Mouse (Mus musculus) midbrain, embryonic 15.5 days (tissue): ENCODE measurements at regions not wholly inside any gene's neighbourhood (a gene's known extent, or its start where the extent isn't known, plus 50 kb on each side); places are given as distances from the start of the nearest gene placed in this dataset.

Source experiments
- ATAC-seq: fragments of 200-750 bp; cut with Nextera tagmentation; replicated peaks from 2 replicates; pipeline ENCODE4 v1.8.0; 2017; ENCODE audit warnings: moderate TSS enrichment
- H3K27ac ChIP-seq: fragments of 300-500 bp; sonication (generic); 2 replicates; pipeline ENCODE4 v1.5.1; 2015; ENCODE audit warnings: mild to moderate bottlenecking, inconsistent platforms
- H3K27me3 ChIP-seq: fragments of 300-500 bp; sonication (generic); replicated peaks from 2 replicates; pipeline ENCODE4 v1.6.1; 2015; ENCODE audit warnings: inconsistent platforms
- H3K36me3 ChIP-seq: fragments of 300-500 bp; sonication (generic); replicated peaks from 2 replicates; pipeline ENCODE4 v1.6.1; 2015; ENCODE audit warnings: inconsistent platforms
- H3K4me1 ChIP-seq: fragments of 300-500 bp; sonication (generic); 2 replicates; pipeline ENCODE4 v1.6.1; 2015; ENCODE audit warnings: inconsistent platforms
- H3K4me2 ChIP-seq: fragments of 300-500 bp; sonication (generic); 2 replicates; pipeline ENCODE4 v1.6.1; 2015; ENCODE audit warnings: inconsistent platforms, mild to moderate bottlenecking, moderate library complexity
- H3K4me3 ChIP-seq: fragments of 300-500 bp; sonication (generic); 2 replicates; pipeline ENCODE4 v1.5.1; 2015; ENCODE audit warnings: mild to moderate bottlenecking, inconsistent platforms
- H3K9ac ChIP-seq: fragments of 300-500 bp; sonication (generic); 2 replicates; pipeline ENCODE4 v1.6.1; 2015; ENCODE audit warnings: mild to moderate bottlenecking, inconsistent platforms
- H3K9me3 ChIP-seq: fragments of 300-500 bp; sonication (generic); 2 replicates; pipeline ENCODE4 v1.6.1; 2016; ENCODE audit warnings: inconsistent platforms
- WGBS: fragments of 180-500 bp; shearing (Covaris S2); methylation state at CpG from one replicate; pipeline ENCODE4 v1.1.7; 2015; ENCODE audit warnings: mixed read lengths; 5-methylcytosine and 5-hydroxymethylcytosine counted together

DNA sequence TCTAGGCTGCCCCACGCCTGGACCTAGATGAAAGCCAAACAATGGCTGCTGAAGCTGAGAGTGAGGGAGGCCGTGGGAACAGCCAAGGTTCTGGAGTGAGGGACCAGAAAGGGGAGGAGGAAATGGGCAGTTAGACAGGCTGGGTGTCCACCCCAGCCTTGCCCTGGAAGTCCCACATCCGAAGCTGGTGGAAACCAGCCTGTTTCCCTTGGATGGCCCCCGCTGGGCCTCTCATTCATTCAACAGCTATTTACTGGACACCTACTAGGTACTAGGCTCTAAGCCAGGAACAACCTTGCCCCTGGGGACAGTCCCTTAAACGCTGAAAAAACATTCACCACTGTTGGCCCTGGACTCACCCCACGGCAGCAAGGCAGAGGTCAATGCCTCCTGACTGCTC, 139.2 kb downstream of the Zfp36l2 start:
- Histone ChIP-seq H3K9ac (no peak overlapping the region), H3K36me3 (no peaks in the 10 kb centered on the region), H3K4me3 (no peak overlapping the region), H3K27ac (no peak overlapping the region), H3K4me2 (no peak overlapping the region), H3K27me3 (no peaks in the 10 kb centered on the region), H3K4me1 (no peaks in the 10 kb centered on the region), H3K9me3 (no peaks in the 10 kb centered on the region)
- WGBS, result 68% methylated on average over 6 of the region's 6 CpGs
- no peak for ATAC-seq

DNA sequence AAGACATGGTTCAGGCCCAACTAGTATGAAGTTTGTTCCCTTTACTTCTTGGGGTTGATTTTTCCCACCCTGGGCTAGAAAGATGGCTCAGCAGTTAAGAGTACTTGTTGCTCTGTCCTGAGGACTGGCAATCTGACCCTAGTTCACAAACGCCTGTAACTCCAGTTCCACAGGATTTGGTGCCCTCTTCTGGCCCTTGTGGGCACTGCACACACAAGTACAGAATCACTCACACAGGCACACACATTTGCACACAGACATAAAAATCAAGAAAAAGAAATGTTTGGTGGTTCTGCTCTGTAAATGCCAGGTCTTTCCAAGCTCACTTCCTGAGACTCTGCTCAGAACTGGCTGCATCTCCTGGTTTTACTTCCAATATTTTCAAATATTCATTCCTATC, 140.2 kb downstream of the Zfp36l2 start:
- 81% methylated on average over 1 of the region's 1 CpGs for WGBS
- no peak for ATAC-seq
- H3K27me3 ChIP-seq, result no peaks in the 10 kb centered on the region

DNA sequence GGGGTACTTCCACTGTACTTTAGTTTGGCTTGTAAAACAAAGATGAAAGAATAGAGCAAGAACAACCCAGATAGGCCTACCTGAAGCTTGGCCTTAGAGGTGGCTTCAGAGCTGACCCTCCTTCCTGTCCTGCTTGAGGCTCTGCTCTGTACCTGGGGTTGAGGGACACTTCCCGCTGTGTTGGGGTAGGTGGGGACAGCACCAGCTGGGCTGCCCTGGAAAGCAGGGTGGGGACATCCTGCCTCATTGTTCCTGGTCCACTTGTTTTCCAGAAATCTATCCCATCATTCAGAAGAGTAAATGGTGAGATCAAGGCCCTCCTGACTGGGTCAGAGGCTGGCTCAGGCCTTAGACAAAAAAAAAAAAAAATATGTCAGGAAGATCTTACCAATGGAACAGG, 141.9 kb downstream of the Zfp36l2 start:
- Histone ChIP-seq H3K9me3 (no peaks in the 10 kb centered on the region), H3K4me2 (no peak overlapping the region), H3K9ac (no peak overlapping the region), H3K36me3 (no peaks in the 10 kb centered on the region), H3K4me3 (no peak overlapping the region), H3K27me3 (no peaks in the 10 kb centered on the region), H3K27ac (no peak overlapping the region), H3K4me1 (no peaks in the 10 kb centered on the region)
- ATAC-seq, result no peak
- whole genome bisulfite sequencing, result 92% methylated on average over 1 of the region's 1 CpGs

More for the DNA sequence above, 140.2 kb downstream of the Zfp36l2 start:
- no peak overlapping the region for H3K4me3 ChIP-seq
- H3K9ac ChIP-seq, result no peak overlapping the region
- H3K4me2 ChIP-seq, result no peak overlapping the region
- no peaks in the 10 kb centered on the region for H3K4me1 ChIP-seq
- H3K27ac ChIP-seq, result no peak overlapping the region
- H3K36me3 ChIP-seq, result no peaks in the 10 kb centered on the region
- no peaks in the 10 kb centered on the region for H3K9me3 ChIP-seq

GRCm38 (mm10) chr17:84044472-84044936, 143.2 kb downstream of the Zfp36l2 start:
- H3K4me3 ChIP-seq, result no peak overlapping the region
- H3K9me3 ChIP-seq, result no peaks in the 10 kb centered on the region
- ATAC-seq, result no peak
- H3K27me3 ChIP-seq, result no peaks in the 10 kb centered on the region
- no peak overlapping the region for H3K9ac ChIP-seq
- H3K4me1 ChIP-seq, result no peaks in the 10 kb centered on the region
- H3K4me2 ChIP-seq, result no peak overlapping the region
- no peaks in the 10 kb centered on the region for H3K36me3 ChIP-seq
- no peak overlapping the region for H3K27ac ChIP-seq
- WGBS, result 79% methylated on average over 5 of the region's 5 CpGs

- Histone ChIP-seq H3K4me1 (no peaks in the 10 kb centered on the region), H3K4me3 (no peak overlapping the region), H3K4me2 (no peak overlapping the region), H3K9ac (no peak overlapping the region), H3K36me3 (no peaks in the 10 kb centered on the region), H3K27me3 (no peaks in the 10 kb centered on the region), H3K27ac (no peak overlapping the region), H3K9me3 (no peaks in the 10 kb centered on the region)
- WGBS, result 86% methylated on average over 2 of the region's 2 CpGs
- no peak for ATAC-seq
Observed at GRCm38 (mm10) chr17:84043102-84043501, 144.6 kb downstream of the Zfp36l2 start.

DNA sequence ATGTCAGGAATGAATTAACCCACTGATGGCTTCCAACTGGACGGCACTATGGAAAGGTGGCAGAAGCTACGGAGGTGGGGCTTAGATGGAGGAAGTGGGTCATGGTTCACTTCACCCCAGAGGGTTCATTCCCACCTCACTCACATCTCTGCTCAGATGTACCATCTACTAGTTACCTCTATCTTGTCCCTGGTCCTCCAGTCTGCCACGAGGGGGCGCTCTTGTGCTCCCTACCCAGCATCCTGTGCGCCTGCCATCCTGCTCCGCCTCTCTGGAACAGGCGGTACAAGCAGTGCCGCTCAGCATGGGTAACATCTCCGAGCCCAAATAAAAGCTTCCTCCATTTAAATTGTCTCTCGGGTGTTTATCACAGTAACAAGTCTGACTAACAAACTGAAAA, 148.3 kb downstream of the Zfp36l2 start:
- no peak overlapping the region for H3K4me3 ChIP-seq
- H3K27ac ChIP-seq, result no peak overlapping the region
- H3K9ac ChIP-seq, result no peak overlapping the region
- no peaks in the 10 kb centered on the region for H3K36me3 ChIP-seq
- no peaks in the 10 kb centered on the region for H3K27me3 ChIP-seq
- ATAC-seq, result no peak
- H3K4me2 ChIP-seq, result no peak overlapping the region
- no peaks in the 10 kb centered on the region for H3K4me1 ChIP-seq
- WGBS, result 83% methylated on average over 10 of the region's 10 CpGs
- no peaks in the 10 kb centered on the region for H3K9me3 ChIP-seq

DNA sequence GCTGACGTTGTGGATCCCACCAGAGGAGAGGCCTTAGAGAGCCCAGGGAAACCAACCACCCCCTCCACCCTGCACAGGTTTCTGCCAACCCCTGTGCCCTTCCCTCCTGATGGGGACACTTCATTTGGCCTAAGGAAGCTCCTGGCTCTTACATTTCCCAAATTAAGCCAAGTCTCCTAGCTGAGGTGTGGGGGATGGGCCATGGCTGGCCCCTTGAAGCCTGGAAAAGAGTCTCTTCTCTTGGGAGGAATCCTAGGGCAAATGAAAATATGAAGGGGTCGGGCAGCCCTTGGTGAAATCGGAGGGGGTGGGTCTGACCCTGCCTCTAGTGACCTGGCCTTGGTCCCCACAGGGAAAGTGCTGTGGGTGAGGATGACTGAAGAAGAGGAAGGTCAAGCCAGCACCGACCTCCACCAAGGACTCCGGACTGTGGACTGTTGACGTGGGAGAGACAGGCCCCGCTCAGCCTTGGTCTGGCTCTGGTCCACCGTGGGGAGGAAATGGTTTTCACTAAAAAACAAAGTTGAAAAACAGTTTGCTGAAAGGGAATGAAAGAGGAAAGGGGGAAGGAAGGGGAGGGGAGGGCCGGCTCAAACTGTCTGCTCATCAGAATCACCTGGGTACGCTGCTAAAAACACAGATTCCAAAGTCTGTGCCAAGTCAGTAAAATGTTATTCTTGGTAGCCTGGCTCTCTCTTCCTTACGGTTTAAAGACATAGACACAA, 150.0 kb downstream of the Zfp36l2 start:
- Histone ChIP-seq H3K27ac (no peak overlapping the region), H3K4me2 (no peak overlapping the region)
- no peak for ATAC-seq

DNA sequence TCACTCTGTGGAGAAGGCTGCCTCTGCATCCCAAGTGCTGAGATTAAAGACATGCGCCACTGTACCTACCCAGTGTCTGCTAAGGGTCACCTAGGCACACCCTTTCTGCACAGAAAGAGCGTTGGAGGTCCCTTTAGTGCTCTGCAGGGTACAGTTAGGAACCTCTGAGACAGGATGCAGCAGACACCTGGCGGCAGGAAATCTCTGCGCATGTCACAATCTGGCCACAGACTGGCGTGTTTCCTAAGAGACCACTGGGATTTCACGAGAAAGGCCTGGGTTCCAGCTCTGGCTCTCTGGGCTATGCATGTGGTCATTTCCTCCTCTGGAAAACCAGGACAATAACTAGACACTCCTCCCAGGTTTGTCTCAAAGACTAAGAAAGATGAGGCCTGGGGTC, 151.7 kb downstream of the Zfp36l2 start:
- Histone ChIP-seq H3K4me3 (no peak overlapping the region), H3K36me3 (no peaks in the 10 kb centered on the region), H3K9me3 (no peaks in the 10 kb centered on the region), H3K27ac (no peak overlapping the region), H3K4me2 (no peak overlapping the region), H3K4me1 (no peaks in the 10 kb centered on the region), H3K27me3 (no peaks in the 10 kb centered on the region), H3K9ac (no peak overlapping the region)
- no peak for ATAC-seq
- 88% methylated on average over 6 of the region's 6 CpGs for WGBS

More for the DNA sequence above, 150.0 kb downstream of the Zfp36l2 start:
- WGBS, result 76% methylated on average over 11 of the region's 11 CpGs
- Histone ChIP-seq H3K36me3 (no peaks in the 10 kb centered on the region), H3K4me3 (no peak overlapping the region), H3K4me1 (no peaks in the 10 kb centered on the region), H3K27me3 (no peaks in the 10 kb centered on the region), H3K9me3 (no peaks in the 10 kb centered on the region), H3K9ac (no peak overlapping the region)

- Histone ChIP-seq H3K4me2 (no peak overlapping the region), H3K4me1 (no peaks in the 10 kb centered on the region), H3K4me3 (no peak overlapping the region), H3K36me3 (no peaks in the 10 kb centered on the region), H3K27ac (no peak overlapping the region), H3K9ac (no peak overlapping the region), H3K27me3 (no peaks in the 10 kb centered on the region), H3K9me3 (no peaks in the 10 kb centered on the region)
- 97% methylated on average over 1 of the region's 1 CpGs for WGBS
- no peak for ATAC-seq
Observed at GRCm38 (mm10) chr17:84034801-84035200, 152.9 kb downstream of the Zfp36l2 start.

- Histone ChIP-seq H3K27me3 (0 out of 2 replicates have a peak, but pooled peaks cover 6% of the 10 kb centered on the region), H3K9me3 (no peaks in the 10 kb centered on the region), H3K4me1 (peaks cover 8% of the 10 kb centered on the region), H3K4me3 (no peak overlapping the region), H3K4me2 (no peak overlapping the region), H3K27ac (no peak overlapping the region), H3K36me3 (no peaks in the 10 kb centered on the region), H3K9ac (no peak overlapping the region)
- WGBS, result 90% methylated on average over 8 of the region's 8 CpGs
- ATAC-seq, result no peak
Observed at GRCm38 (mm10) chr17:84032441-84032840, 155.3 kb downstream of the Zfp36l2 start.

GRCm38 (mm10) chr17:84031833-84032232, 155.9 kb downstream of the Zfp36l2 start:
- H3K9ac ChIP-seq, result no peak overlapping the region
- peaks cover 8% of the 10 kb centered on the region for H3K4me1 ChIP-seq
- WGBS, result 74% methylated on average over 4 of the region's 4 CpGs
- H3K9me3 ChIP-seq, result no peaks in the 10 kb centered on the region
- peaks cover 6% of the 10 kb centered on the region; the same call in 1 of the 2 replicates for H3K27me3 ChIP-seq
- no peak overlapping the region for H3K27ac ChIP-seq
- no peak for ATAC-seq
- no peak overlapping the region for H3K4me2 ChIP-seq
- no peak overlapping the region for H3K4me3 ChIP-seq
- H3K36me3 ChIP-seq, result no peaks in the 10 kb centered on the region

DNA sequence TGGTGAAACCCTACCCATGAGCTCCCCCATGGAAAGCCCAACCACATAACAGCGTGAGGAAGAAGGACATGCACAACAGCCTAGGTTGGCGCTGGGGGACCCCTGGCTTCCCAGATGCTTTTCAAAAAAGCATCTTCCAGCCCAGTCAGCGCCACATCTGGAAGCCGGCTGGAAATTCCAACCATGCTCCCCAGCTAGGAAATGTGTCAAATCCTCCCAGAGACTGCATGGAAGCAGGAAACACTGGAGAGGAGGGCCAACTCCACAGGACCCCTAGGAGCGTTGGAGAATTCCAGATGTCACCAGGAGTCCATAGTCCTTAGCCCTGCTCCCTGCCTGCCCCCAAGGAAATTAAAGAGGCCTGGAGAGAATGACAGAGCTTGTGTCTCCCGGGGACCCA, 156.4 kb downstream of the Zfp36l2 start:
- no peak overlapping the region for H3K4me2 ChIP-seq

GRCm38 (mm10) chr17:84030699-84031098, 157.0 kb downstream of the Zfp36l2 start:
- no peak overlapping the region for H3K9ac ChIP-seq
- H3K9me3 ChIP-seq, result no peaks in the 10 kb centered on the region
- H3K27ac ChIP-seq, result no peak overlapping the region
- ATAC-seq, result no peak
- H3K4me2 ChIP-seq, result no peak overlapping the region
- peaks cover 6% of the 10 kb centered on the region; the same call in 1 of the 2 replicates for H3K27me3 ChIP-seq
- peaks cover 11% of the 10 kb centered on the region for H3K4me1 ChIP-seq
- H3K4me3 ChIP-seq, result no peak overlapping the region
- WGBS, result 82% methylated on average over 5 of the region's 5 CpGs
- H3K36me3 ChIP-seq, result no peaks in the 10 kb centered on the region

More for the DNA sequence above, 156.4 kb downstream of the Zfp36l2 start:
- Histone ChIP-seq H3K4me1 (peaks cover 8% of the 10 kb centered on the region), H3K9ac (no peak overlapping the region), H3K36me3 (no peaks in the 10 kb centered on the region), H3K27ac (no peak overlapping the region), H3K9me3 (no peaks in the 10 kb centered on the region), H3K4me3 (no peak overlapping the region), H3K27me3 (peaks cover 6% of the 10 kb centered on the region; the same call in 1 of the 2 replicates)
- no peak for ATAC-seq
- WGBS, result 88% methylated on average over 6 of the region's 6 CpGs
